Mouse (Mus musculus) hindbrain, embryonic 13.5 days (tissue): Measurements from ENCODE around the gene Sod3. TPM values are rescaled to one million over a fixed set of nuclear protein-coding genes. Genes with fewer than 3 reads are reported as not detected.

Experiments used
- ATAC-seq: fragments of 200-750 bp; cut with Nextera tagmentation; 2 replicates; pipeline ENCODE4 v1.8.0; 2017; ENCODE audit warnings: moderate TSS enrichment; ENCODE audit not compliant: low FRiP score
- H3K27ac ChIP-seq: fragments of 300-500 bp; sonication (generic); 2 replicates; pipeline ENCODE4 v1.5.1; 2015; ENCODE audit warnings: inconsistent platforms, mild to moderate bottlenecking, moderate library complexity
- H3K27me3 ChIP-seq: fragments of 300-500 bp; sonication (generic); 2 replicates; pipeline ENCODE4 v1.6.1; 2015; ENCODE audit warnings: mild to moderate bottlenecking, inconsistent platforms
- H3K36me3 ChIP-seq: fragments of 300-500 bp; sonication (generic); 2 replicates; pipeline ENCODE4 v1.6.1; 2015; ENCODE audit warnings: mild to moderate bottlenecking, inconsistent platforms
- H3K4me1 ChIP-seq: fragments of 300-500 bp; sonication (generic); replicated peaks from 2 replicates; pipeline ENCODE4 v1.6.1; 2015; ENCODE audit warnings: inconsistent platforms
- H3K4me2 ChIP-seq: fragments of 300-500 bp; sonication (generic); 2 replicates; pipeline ENCODE4 v1.6.1; 2015; ENCODE audit warnings: inconsistent platforms, mild to moderate bottlenecking, moderate library complexity
- H3K4me3 ChIP-seq: fragments of 300-500 bp; sonication (generic); 2 replicates; pipeline ENCODE4 v1.5.1; 2015; ENCODE audit warnings: mild to moderate bottlenecking, inconsistent platforms
- H3K9ac ChIP-seq: fragments of 300-500 bp; sonication (generic); 2 replicates; pipeline ENCODE4 v1.6.1; 2015; ENCODE audit warnings: mild to moderate bottlenecking, inconsistent platforms
- H3K9me3 ChIP-seq: fragments of 300-500 bp; sonication (generic); 2 replicates; pipeline ENCODE4 v1.6.1; 2016; ENCODE audit warnings: inconsistent platforms
- WGBS: fragments of 180-500 bp; shearing (Covaris S2); methylation state at CpG from one replicate; pipeline ENCODE4 v1.1.7; 2015; 5-methylcytosine and 5-hydroxymethylcytosine counted together
- polyA plus RNA-seq: library from polyadenylated mRNA; unstranded; fragments of >200 nt; fragmentation: Nextera tagmentation; extraction: Ambion mirVana; gene quantifications from 2 replicates; pipeline ENCODE4 v1.2.1, GENCODE M21; 2015

Sod3 gene
- polyA plus RNA-seq, 1 experiment from 2014 or later = 1.2 TPM

DNA sequence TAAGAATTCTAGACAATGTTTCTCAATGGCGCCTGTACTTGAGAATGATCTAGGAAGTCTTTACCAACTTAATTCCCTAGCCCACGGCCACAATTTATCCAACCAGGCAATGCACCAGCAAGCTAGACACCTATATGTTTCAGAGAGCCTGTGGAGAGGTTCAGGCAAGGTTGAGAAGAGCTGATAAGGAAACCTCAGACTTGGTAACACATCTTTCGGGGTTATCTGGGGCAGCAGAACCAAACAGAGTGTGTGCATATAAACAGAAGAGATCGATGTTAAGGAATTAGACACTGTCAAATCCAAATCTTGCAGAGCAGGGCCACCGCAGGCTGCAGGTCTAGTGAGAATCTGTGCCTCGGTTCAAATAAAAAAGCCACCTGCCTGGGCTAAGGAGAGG is 5.5 kb upstream of the Sod3 start:
- H3K27ac ChIP-seq = no peak overlapping the region
- no peak overlapping the region for H3K4me2 ChIP-seq
- WGBS = 92% methylated on average over 6 of the region's 6 CpGs
- H3K27me3 ChIP-seq = no peaks in the 10 kb centered on the region
- no peak for ATAC-seq
- H3K36me3 ChIP-seq = no peaks in the 10 kb centered on the region
- no peaks in the 10 kb centered on the region for H3K9me3 ChIP-seq
- no peak overlapping the region for H3K9ac ChIP-seq
- H3K4me3 ChIP-seq = no peak overlapping the region
- H3K4me1 ChIP-seq = peaks cover 4% of the 10 kb centered on the region

- H3K27ac ChIP-seq = no peak overlapping the region
- no peak overlapping the region for H3K4me2 ChIP-seq
- peaks cover 8% of the 10 kb centered on the region for H3K4me1 ChIP-seq
- H3K9me3 ChIP-seq = no peaks in the 10 kb centered on the region
- H3K4me3 ChIP-seq = no peak overlapping the region
- no peaks in the 10 kb centered on the region for H3K27me3 ChIP-seq
- ATAC-seq = peak; percentile 66; the same call in 1 of the 2 replicates
- H3K36me3 ChIP-seq = no peaks in the 10 kb centered on the region
- no peak overlapping the region for H3K9ac ChIP-seq
- 55% methylated on average over 21 of the region's 21 CpGs for WGBS
These were observed 3.1 kb upstream of the Sod3 start for GRCm38 (mm10) chr5:52360286-52361049.

- peaks cover 2% of the 10 kb centered on the region; the same call in 1 of the 2 replicates for H3K27me3 ChIP-seq
- H3K9ac ChIP-seq = no peak overlapping the region
- H3K9me3 ChIP-seq = no peaks in the 10 kb centered on the region
- H3K4me1 ChIP-seq = peaks cover 8% of the 10 kb centered on the region
- WGBS = 55% methylated on average over 6 of the region's 6 CpGs
- no peaks in the 10 kb centered on the region for H3K36me3 ChIP-seq
- no peak overlapping the region for H3K4me3 ChIP-seq
- ATAC-seq = no peak
- no peak overlapping the region for H3K4me2 ChIP-seq
- no peak overlapping the region for H3K27ac ChIP-seq
These were observed 669 bp upstream of the Sod3 start for GRCm38 (mm10) chr5:52362776-52363467.

- H3K27me3 ChIP-seq = peaks cover 7% of the 10 kb centered on the region; the same call in 1 of the 2 replicates
- 54% methylated on average over 5 of the region's 5 CpGs for WGBS
- H3K9ac ChIP-seq = no peak overlapping the region
- H3K9me3 ChIP-seq = no peaks in the 10 kb centered on the region
- no peak overlapping the region for H3K4me2 ChIP-seq
- peaks cover 8% of the 10 kb centered on the region for H3K4me1 ChIP-seq
- ATAC-seq = no peak
- no peak overlapping the region for H3K27ac ChIP-seq
- H3K4me3 ChIP-seq = no peak overlapping the region
- no peaks in the 10 kb centered on the region for H3K36me3 ChIP-seq
These were observed 930 bp downstream of the Sod3 start for GRCm38 (mm10) chr5:52364521-52364920.

GRCm38 (mm10) chr5:52365930-52366329 is 2.3 kb downstream of the Sod3 start:
- WGBS = 92% methylated on average over 5 of the region's 5 CpGs
- no peak overlapping the region for H3K9ac ChIP-seq
- H3K9me3 ChIP-seq = no peaks in the 10 kb centered on the region
- H3K4me2 ChIP-seq = no peak overlapping the region
- H3K27ac ChIP-seq = no peak overlapping the region
- no peaks in the 10 kb centered on the region for H3K36me3 ChIP-seq
- H3K4me1 ChIP-seq = peaks cover 3% of the 10 kb centered on the region; the same call in 1 of the 2 replicates
- ATAC-seq = no peak
- H3K27me3 ChIP-seq = peaks cover 7% of the 10 kb centered on the region; the same call in 1 of the 2 replicates
- no peak overlapping the region for H3K4me3 ChIP-seq

GRCm38 (mm10) chr5:52366661-52367060 is 3.1 kb downstream of the Sod3 start:
- H3K27ac ChIP-seq = no peak overlapping the region
- H3K4me1 ChIP-seq = peaks cover 3% of the 10 kb centered on the region; the same call in 1 of the 2 replicates
- H3K4me2 ChIP-seq = no peak overlapping the region
- no peak overlapping the region for H3K9ac ChIP-seq
- no peak for ATAC-seq
- H3K9me3 ChIP-seq = no peaks in the 10 kb centered on the region
- no peaks in the 10 kb centered on the region for H3K36me3 ChIP-seq
- no peak overlapping the region for H3K4me3 ChIP-seq
- WGBS = 64% methylated on average over 2 of the region's 2 CpGs
- peaks cover 7% of the 10 kb centered on the region; the same call in 1 of the 2 replicates for H3K27me3 ChIP-seq

GRCm38 (mm10) chr5:52367866-52368840 is 4.6 kb downstream of the Sod3 start:
- H3K4me3 ChIP-seq = no peak overlapping the region

DNA sequence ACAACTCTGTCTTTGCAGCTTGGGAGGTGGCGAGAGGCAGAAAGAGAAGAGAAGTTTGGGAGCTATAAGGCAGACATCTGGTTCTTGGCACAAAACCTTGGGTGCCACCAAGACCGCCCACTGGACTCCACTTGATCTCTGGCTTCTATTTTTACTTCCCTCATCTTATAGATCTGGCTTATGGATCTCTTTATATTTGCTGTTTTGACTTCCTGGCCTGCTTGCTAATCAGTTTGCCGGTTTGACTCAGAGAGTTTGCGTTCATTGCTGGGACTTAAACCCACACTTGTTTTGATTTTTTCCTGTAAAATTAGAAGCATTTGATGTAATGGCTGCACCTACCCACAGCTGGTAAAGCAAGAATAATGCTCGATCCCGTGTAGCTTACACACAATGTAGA is 7.3 kb downstream of the Sod3 start:
- Histone ChIP-seq H3K36me3 (no peaks in the 10 kb centered on the region), H3K4me1 (peaks cover 2% of the 10 kb centered on the region; the same call in 1 of the 2 replicates), H3K9ac (no peak overlapping the region), H3K27me3 (peaks cover 7% of the 10 kb centered on the region; the same call in 1 of the 2 replicates), H3K9me3 (no peaks in the 10 kb centered on the region), H3K27ac (no peak overlapping the region), H3K4me2 (no peak overlapping the region), H3K4me3 (no peak overlapping the region)
- ATAC-seq = no peak
- WGBS = 95% methylated on average over 6 of the region's 6 CpGs

More at GRCm38 (mm10) chr5:52367866-52368840, 4.6 kb downstream of the Sod3 start:
- peaks cover 7% of the 10 kb centered on the region; the same call in 1 of the 2 replicates for H3K27me3 ChIP-seq
- H3K4me2 ChIP-seq = peak overlapping the region; percentile 43
- no peak overlapping the region for H3K27ac ChIP-seq
- no peaks in the 10 kb centered on the region for H3K36me3 ChIP-seq
- WGBS = 48% methylated on average over 63 of the region's 63 CpGs
- H3K9me3 ChIP-seq = no peaks in the 10 kb centered on the region
- peaks cover 3% of the 10 kb centered on the region; the same call in 1 of the 2 replicates for H3K4me1 ChIP-seq
- 0 out of 2 replicates have a peak overlapping the region, but pooled peaks have one; percentile 43 for H3K9ac ChIP-seq
- peak; percentile 53 for ATAC-seq

DNA sequence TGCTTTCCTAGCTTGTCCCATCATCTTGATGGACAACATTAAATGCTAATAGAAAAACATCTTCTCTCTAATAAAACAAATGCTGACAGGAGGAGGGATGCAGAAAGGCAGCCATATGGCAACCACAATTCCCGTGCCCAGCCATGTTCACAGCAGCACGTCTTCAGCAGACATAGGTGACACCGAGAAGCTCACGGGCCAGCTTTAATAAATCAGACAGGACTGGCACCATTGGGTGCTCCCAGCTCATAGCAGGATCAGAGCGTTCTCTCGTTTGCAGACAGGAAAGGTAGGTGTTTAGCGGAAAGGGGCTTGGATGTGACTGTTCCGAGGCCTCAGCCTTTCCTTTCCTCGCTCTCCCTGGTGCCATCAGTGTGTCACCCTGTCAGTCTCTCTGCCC is 12.3 kb downstream of the Sod3 start:
- Histone ChIP-seq H3K4me2 (no peak overlapping the region), H3K27ac (peak overlapping the region; percentile 40; the same call in 1 of the 2 replicates), H3K27me3 (no peaks in the 10 kb centered on the region), H3K4me3 (no peak overlapping the region), H3K4me1 (peaks cover 8% of the 10 kb centered on the region), H3K36me3 (no peaks in the 10 kb centered on the region), H3K9me3 (no peaks in the 10 kb centered on the region), H3K9ac (no peak overlapping the region)
- WGBS = 80% methylated on average over 9 of the region's 9 CpGs
- ATAC-seq = no peak

GRCm38 (mm10) chr5:52382837-52383236 is 19.2 kb downstream of the Sod3 start:
- Histone ChIP-seq H3K27me3 (no peaks in the 10 kb centered on the region), H3K9ac (no peak overlapping the region), H3K4me2 (no peak overlapping the region), H3K36me3 (no peaks in the 10 kb centered on the region), H3K9me3 (no peaks in the 10 kb centered on the region), H3K4me1 (peaks cover 4% of the 10 kb centered on the region; the same call in 1 of the 2 replicates), H3K4me3 (no peak overlapping the region), H3K27ac (no peak overlapping the region)
- no peak for ATAC-seq
- 58% methylated on average over 8 of the region's 8 CpGs for WGBS

DNA sequence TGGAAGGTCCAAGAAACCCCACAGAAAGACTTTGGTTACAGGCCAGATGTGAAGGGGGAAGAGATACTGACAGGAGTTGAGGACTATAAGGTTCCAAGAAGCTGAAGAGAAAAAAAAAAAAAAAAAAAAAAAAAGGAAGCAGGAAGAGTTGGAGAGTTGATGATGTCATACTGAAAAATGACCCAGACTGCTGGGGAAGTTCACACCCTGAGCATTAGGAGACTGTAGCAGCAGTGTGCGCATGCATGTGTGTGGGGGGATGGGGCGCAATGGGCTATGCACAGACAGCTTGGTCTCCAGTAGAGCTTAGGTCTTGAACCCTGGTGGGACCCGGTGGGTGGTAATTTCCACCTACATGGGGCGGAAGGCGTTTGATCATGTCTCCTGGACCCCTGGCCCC is 20.2 kb downstream of the Sod3 start:
- H3K27ac ChIP-seq = no peak overlapping the region
- no peak overlapping the region for H3K4me3 ChIP-seq
- H3K9ac ChIP-seq = no peak overlapping the region
- H3K36me3 ChIP-seq = no peaks in the 10 kb centered on the region
- ATAC-seq = no peak
- H3K4me2 ChIP-seq = no peak overlapping the region
- 88% methylated on average over 5 of the region's 5 CpGs for WGBS
- no peaks in the 10 kb centered on the region for H3K9me3 ChIP-seq
- no peaks in the 10 kb centered on the region for H3K27me3 ChIP-seq
- peaks cover 4% of the 10 kb centered on the region; the same call in 1 of the 2 replicates for H3K4me1 ChIP-seq
